Mouse (Mus musculus) layer of hippocampus, adult 18-20 months (tissue): ENCODE results near the gene Sec23a. TPM values are rescaled to one million over a fixed set of nuclear protein-coding genes. Genes with fewer than 3 reads are reported as not detected.
"Not testable (repeated sequence)": the region's sequence is repeated elsewhere in the genome, so short reads cannot be mapped to it uniquely, and the experiment has no call there.

Experiments used
- DNase-seq, 2 experiments: peaks; one replicate each; pipeline ENCODE4 v3.0.0; 2022; ENCODE audit warnings: low spot score in 2 of 2
- long read RNA-seq: library from polyadenylated mRNA; stranded (forward); transcript quantifications from one replicate; pipeline ENCODE4 v2.0.0, GENCODE M21; 2021
- total RNA-seq, 2 experiments: library from RNA; stranded (reverse); gene quantifications; 2 replicates each; pipeline ENCODE4 v1.2.3; 2021

Gene Sec23a
- 100 to 1,000 TPM in 1 of 2 experiments, 10 to 100 TPM in 1; 99.5 to 105 TPM for total RNA-seq
- long read RNA-seq, full-length matches to known transcripts: 225 of 261 reads
- long read RNA-seq, partial matches to known transcripts: 8 of 261 reads
- long read RNA-seq, other reads (novel, unspliced or antisense): 28 of 261 reads

DNA sequence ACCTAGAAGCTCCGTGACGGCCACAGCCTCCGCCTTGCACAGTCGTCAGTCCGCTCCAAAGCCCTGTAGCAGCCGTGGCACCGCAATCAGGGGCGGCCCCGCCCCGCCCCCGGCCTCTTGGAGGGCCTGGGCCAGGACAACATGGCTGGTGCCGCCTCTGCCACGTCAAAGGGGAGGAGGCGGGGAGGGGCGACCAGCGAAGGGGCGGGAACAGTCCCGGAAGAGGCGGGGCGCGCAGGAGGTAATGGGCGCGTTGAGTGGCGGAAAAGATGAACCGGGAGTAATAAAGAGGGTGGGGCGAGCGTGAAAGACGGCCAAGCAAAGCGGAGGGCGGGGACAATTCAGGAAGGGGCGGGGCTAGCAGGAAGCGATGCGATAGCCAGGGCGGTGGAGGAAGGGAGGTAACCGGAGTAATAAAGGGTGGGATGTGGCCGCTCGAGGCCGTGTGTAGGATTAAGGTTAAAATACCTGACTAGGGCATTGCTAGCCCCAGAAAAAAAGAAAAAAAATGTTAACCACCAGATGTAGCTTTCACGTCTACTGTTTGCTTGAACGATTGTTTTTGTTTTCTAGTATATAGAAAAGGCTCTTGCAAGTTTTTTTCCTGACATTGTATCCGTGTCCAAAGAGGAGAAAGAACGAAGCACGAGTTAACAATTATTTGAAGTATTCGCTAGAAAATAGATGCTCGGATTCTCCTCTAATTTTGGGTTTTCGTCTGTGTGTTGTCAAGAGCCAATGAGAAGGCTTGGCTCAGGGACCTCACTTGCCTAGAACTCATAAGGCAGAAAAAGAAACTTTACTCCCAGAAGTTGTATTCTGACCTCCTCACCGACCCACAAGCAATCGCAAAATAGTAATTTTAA is at the start of gene Sec23a:
TSS of gene Sec23a (minus strand) at position 174 of the 866 bp plus-strand sequence.
- DNase-seq: peak; percentile 98

DNA sequence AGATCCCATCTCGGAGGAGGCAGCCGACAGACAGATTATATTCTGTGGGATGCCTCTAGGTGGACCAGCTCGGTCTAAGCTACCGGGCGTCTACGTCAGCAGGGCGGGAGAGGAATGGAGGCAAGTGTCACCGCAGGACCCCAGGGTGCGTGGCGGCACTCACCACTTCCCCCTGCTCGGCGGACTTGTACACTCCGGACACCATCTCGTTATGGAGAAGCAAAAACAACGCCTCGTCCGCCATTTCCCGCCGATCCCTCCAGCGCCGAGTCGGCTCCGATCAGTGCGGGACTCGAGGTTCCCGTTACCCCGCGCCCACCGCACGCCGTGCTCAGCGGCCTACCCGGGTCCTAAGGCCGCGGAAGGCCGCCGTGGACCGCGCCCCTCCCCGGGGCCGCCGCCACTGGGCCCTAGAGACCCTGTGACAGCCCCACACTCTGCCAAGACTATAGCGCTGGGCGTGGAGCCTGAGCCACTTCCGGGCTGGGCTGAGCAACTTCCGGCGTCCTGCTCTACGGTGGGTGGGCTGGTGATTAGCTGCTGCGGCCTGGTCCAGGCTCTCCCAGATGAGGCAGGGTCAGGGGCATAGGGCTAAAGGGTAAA is 49.3 kb upstream of the Sec23a start, which contains the start of gene Trappc6b:
TSS of gene Trappc6b (minus strand) at position 480 of the 603 bp plus-strand sequence.
- DNase-seq: peak; percentile 76 to 84

DNA sequence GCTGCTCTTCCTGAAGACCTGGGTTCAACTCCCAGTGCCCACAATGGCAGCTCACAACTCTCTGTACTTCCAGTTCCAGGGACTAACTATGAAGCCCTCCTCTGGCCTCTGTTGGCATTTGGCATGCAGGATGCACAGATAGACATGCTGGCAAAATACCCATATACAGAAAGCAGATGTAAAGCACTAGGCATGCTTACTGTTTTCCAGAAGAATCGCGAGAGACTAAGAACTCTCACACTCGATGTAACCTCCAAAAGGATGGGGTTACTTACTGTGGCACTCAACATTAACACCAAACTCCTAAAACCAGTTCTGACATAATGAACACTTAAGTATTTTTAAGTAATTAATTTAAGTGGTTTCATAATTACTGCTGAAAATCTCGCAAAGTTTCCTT is 48.5 kb upstream of the Sec23a start:
- no peak for DNase-seq

DNA sequence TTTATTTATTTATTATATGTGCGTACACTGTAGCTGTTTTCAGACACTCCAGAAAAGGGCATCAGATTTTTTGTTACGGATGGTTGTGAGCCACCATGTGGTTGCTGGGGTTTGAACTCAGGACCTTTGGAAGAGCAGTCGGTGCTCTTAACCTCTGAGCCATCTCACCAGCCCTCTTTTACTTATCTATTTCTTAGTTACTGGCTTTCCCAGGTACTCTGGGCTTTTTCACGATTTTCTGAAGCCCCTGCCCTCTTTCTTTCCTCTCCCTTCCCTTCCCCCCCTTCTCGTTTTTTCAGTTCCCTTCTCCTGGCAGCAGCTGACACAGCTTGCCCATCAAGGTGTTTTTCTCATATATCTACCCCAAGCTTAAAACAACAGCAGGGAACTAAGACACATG is 46.4 kb upstream of the Sec23a start:
- DNase-seq: not testable (repeated sequence)

DNA sequence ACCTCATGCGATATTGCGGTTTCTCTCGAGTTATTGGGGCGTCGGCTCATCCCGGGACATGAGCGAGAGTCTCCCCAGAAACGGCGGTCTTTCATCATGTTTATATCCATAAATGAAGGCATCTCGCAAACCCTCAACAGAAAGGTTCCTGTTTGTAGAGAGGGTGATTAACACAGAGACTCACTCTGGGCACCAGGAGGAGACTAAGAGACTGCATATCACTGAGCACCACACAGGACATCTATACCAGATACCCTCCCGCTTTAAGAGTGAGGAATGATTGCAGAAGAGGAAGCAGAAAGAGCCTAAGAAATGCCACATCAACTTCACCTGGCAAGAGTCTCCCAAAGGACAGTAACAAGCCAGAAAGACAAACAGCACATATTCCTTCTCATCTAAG is 44.4 kb upstream of the Sec23a start:
- DNase-seq: no peak

DNA sequence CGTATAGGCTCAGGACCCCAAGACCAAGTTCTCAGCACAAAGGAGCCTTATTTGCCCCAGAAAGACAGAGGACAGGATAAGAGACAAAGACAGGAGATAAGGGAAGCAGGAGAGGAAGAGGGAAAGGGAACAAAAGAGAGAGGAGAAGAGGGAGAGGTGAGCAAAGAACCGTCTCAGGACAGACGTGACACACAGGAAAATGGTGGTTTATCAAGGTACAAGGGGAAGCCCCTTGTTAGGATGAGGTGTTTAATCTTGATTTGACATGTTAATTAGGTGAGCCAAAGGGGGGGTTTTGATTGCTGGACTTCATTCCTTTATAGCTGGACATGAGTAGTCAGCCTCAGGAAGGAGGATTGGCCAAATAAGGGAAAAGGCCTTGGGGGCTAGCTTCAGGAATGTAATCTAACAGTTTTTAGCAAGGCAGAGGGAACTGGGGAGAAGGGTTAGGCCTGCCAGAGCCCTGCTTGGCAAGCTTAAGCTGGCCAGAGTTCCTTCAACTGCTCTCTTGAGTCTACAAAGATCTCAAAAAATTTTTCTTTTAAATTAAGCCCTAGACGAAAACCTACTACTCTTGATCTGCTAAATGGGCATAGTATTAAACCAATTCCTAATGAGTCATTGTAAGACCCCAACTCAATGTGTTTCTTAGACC is 43.5 kb upstream of the Sec23a start:
- DNase-seq: no peak

DNA sequence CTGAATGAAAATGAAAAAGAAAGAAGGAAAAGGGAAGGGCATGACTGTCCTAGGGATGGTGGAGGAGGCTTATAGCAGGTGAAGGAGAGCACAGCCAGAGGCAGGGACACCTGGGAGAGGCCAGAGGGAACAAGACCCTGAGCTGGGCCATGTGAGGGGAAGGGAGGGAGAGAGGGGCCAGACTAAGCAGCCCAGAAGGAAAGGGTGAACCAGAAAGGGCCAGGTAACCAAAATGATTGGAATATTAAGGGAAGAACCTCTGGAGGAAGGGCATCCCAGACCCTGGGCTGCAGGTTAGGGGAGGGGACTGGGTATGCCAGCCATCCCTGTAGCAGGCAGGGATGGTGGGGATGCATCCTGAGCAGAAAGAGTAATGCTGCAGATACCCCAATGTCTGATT is 42.2 kb upstream of the Sec23a start:
- DNase-seq: no peak

DNA sequence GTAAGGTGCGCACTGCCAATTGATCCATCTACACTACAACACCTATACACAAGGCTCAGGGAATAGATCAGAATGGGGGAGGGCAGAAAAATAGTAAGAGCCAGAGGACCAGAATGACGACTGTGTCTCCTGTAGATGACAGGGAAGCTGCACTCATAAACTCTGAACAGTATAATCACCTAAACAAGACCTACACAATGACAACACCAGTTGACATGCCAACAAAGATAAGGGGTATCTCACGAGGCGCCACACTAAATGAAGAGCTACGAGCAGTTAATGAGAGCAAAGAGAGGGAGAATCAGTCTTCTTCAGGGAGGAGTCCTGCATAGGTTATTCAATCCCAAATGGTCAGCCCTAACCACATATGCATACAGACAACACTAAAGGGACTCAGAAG is 41.3 kb upstream of the Sec23a start:
- no peak for DNase-seq

DNA sequence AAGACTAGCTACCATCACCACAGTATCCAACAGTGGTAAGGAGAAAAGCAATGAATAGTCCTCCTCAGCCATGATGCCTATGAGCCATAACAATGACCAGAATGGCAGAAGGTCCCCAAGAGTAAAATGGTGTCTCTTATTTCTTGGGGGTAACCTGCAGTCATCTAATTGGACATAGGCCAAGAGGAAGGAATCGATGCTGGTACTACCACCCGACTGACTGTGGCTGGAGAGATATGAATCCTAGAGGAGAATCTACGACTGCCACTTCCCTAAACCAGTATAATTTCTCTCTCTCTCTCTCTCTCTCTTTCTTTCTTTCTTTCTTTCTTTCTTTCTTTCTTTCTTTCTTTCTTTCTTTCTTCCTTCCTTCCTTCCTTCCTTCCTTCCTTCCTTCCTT is 40.7 kb upstream of the Sec23a start:
- DNase-seq: no peak

DNA sequence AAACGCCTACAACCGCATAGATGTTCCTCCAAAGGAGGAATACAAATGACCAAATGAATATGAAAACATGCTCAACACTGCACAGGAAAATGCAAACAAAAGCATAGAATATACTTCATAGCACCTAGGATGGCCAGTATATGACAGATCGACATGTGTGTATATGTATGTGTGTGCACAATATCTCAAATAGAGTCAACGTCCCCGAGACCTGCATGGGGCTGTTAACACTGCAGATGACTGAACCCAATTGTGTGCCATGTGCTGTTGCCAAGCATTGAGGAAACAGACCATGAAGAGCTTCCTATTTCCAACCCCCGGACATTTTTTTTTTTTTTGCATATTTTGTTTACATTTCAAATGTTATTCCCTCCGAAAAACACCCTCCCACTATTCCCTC is 29.0 kb upstream of the Sec23a start:
- no peak for DNase-seq

DNA sequence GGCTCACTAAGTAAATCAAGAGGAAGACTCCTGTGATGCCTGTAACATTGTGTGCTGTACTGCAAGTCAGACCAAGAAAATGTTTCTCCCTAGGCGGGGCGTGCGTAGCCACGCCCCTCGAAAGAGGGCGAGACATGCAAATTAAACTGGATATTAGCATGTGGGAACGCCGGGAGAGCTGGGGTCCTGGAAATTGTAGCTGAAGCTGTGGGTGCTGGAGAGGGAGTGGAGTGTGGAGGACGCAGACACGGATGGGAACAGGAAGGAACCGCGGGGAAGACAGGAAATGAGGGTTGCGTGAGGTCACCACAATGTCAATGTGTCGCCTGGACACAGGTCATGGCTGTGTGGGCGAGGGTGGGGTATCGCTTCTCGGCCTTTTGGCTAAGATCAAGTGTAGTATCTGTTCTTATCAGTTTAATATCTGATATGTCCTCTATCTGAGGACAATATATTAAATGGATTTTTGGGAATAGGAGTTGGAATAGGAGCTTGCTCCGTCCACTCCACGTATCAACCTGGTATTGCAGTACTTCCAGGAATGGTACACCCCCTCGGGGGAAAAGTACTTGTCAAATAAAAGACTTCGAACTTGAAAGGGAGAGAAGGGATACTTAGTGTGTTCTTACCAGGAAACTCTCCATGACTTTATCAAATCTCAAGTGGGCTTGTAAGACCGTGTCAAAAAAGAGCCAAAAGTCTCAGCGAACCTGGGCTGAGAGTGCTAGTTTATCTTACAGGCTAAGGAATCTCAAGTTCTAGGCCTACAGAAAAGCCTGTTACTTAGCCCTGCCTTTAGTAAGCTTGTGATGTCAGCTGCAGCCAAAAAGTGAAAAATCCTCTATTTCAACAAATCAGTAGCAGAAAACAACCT is 28.4 kb upstream of the Sec23a start:
- no peak for DNase-seq

DNA sequence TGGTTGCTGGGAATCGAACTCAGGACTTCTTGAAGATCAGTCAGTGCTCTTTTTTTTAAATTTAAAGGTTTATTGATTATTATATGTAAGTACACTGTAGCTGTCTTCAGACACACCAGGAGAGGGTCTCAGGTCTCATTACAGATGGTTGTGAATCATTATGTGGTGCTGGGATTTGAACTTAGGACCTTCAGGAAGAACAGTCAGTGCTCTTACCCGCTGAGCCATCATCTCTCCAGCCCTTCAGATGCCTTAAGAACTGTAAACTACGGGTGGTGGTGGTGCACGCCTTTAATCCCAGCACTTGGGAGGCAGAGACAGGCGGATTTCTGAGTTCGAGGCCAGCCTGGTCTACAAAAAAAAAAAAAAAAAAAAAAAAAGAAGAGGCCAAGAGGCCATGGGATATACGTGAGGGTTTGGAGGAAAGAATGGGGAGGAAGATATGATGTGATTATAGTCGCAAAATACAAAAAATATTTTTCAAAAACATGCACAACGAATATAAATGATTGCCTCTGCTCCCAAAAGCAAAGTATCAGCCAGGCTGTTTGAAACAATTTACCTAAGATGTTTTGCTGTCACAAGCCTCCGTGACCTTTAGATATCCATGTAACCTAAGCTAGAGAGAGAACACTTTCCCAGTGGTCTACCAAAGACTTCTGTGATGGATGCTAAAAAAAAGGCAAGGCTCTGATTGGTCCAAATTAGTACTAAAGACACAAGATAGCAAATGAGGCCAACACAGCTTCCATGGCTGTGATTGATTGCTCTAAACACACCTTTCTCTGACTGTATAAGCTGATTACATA is 27.5 kb upstream of the Sec23a start:
- no peak for DNase-seq

DNA sequence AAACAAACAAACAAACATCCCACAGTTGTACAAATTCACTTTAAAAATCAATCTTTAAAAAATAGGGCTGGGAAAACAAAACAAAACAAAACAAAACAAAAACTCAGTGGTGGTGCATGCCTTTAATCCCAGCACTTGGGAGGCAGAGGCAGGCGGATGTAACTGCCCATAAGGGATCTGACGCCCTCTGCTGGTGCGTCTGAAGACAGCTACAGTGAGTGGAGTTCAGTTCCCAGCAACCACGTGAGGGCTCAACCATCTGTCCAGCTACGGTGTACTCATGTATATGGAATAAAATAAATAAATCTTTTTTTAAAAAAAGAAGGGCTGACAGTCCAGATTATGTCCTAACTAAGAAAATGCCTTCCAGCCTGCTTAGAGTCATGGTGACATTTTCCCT is 20.3 kb upstream of the Sec23a start:
- no peak for DNase-seq

DNA sequence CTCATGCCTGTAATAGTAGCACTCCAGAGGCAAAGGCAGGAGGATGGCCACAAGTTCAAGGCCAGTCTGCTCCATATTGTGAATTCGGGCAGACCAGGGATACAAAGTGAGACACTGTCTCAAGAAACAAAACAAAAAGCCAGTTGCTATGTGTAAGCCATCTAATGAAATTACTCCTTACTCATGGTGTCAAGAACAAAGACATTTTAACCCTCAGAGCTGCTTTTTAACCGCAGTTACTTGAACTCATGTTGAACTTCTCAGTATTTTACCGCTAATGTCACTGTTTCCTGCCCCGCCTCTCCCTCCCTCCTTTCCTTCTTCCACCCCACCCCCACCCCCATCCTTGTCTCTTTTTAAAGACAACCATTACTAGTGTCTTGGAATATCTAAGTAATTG is 9.5 kb upstream of the Sec23a start:
- DNase-seq: no peak

DNA sequence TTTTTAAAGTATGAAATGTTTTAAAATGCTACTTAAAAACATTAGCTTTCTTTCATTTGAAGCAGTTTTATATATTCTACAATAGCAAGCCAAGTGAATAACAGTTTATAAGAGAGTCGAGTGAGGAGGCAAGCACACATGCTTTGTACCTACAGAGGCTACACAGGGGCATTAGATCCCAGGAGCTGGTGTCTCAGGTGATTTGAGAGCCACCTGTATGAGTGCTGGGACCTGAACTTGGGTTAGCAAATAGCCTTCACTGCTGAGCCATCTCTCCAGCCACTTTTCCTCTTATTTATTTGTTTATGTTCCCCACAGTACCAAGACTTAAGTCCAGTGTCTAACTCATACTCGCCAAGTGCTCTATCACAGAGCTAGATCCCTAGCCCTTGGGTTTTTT is 8.1 kb upstream of the Sec23a start:
- no peak for DNase-seq

DNA sequence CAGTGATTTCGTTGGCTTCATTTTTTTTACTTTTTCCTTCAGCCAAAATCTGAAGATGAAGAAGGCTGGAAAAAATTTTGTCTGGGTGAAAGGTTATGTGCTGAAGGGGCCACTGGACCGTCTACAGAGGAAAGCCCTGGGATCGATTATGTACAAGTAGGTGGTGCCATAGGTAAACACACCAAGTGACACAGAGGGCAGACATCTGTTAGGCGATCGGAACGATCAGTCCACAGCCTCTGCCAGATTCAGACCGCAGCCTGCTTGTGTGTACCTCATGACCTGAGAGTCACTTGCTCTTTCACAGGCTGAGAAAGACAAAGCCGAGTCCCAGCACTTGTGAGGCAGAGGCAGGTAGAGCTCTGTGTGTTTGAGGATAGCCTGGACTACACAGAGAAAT is 6.2 kb upstream of the Sec23a start:
- DNase-seq: no peak

DNA sequence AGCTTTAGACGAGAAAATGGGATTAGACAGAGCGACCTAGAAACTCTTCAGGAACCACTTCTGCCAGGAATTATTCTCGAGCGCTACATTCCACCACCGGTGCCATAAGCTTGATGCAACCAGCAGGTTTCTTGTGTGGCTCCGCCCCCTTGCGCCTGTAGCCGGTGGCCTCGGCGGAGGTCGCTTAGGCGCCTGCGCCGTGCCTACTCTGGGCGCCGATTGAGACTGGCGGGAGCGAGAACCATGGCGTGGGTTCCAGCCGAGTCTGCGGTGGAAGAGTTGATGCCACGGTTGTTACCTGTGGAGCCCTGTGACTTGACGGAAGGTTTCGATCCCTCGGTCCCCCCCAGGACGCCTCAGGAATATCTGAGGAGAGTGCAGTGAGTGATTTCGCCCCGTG is 1.4 kb upstream of the Sec23a start, which contains the start of gene Gemin2:
TSS of gene Gemin2 (plus strand) at position 160 of the 400 bp plus-strand sequence.
- DNase-seq: peak; percentile 88 to 92

DNA sequence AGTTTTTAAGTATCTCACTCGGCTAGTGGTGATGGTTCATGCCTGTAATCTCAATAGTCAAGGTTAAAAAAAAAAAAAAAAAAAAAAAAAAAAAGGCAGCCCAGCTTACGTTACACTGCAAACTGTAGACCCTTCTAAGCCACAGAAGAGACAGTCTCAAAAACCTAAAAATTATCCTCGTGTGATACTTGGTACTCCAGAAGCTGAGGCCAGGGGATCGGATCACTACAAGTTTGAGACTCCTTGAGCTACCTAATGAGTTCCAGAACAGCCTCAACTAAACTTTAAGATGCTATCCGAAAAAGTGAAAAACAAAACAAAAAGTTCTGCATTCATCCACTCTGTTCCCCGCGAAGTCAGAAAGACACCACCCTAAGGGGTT is 884 bp upstream of the Sec23a start:
- no peak for DNase-seq

DNA sequence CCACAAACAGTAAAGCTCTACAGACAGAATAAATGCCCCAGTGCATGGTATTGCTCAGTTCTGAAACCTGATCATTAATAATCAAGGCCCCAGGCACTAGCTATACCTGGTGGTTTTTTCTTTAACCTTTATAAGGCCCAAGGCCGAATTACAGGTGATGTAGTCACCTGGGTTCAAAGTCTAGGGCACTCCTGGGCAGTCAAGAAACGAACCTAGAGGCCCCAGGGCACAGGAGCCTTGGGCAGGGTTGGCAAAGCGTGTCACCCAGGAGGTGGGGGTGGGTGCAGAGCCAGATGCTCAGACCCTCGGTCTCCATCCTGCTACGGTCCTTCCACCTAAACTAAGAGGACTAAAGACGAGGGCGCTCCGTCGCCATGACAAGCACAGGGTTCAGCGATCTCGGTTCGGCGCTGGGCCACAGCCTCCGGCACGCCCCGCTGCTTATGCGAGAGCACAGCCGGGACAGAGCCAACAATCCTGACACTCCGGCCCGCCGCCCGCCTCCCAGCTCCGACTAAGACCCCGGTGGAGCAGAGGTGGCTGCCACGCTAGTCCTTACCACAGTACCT is 458 bp downstream of the Sec23a start:
- DNase-seq: no peak

DNA sequence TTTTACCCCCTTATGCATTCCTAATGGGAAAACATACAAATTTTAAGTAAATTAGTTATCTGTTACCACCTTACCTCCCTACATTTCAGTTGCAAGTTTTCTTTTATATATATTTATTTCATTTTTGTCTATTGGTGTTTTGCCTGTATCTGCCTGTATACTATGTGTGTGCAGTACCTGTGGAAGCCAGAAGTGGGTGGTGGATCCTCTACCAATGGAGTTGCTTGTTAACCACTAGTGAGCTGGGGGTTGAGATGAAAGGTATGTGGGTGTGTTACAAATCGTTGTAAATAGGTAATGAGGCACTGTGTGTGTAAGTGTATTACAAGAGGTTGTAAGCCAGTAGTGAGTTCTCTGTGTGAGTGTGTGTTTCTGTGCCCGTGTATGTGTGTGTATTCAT is 1.3 kb downstream of the Sec23a start:
- DNase-seq: no peak
